ENCODE assay signal across 21 mouse cellular contexts in the genomic region with DNA sequence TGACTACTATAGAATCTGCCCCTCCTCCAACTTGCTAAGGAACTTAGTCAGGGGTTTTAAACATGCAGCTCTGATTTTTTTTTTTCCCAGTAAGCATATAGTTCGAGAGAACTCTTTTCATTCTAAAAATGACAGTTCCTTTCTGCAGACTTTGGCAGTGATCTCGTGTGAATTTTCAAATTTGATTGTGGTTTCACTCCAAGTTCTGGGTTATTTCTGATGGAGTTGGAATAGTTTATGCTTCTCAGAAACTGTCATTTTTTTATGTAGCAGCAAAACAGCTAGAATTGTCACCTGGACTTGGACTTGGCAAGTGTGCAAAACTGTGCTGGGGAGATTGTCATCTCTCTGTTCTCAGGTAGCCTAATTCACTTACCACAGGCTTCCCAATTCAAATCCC. TPM values are rescaled to one million over a fixed set of nuclear protein-coding genes. Genes with fewer than 3 reads are reported as not detected.
DNase-seq lines count a peak whose midpoint lies in the region; ATAC-seq lines count a peak whose summit lies in the region.
"Had no signal": no experiment of that assay in that cellular context is flagged by ENCODE, and none has a peak within 500 bp of the region (broad histone marks: within the 10 kb centered on the region; RNA-seq: fewer than 3 reads in every experiment).

No protein-coding gene starts in this region.

- no peak for DNase-seq in frontal cortex, postnatal 25 days (ENCODE audit: low spot score in 2 of 2)
- peak; percentile 29 for DNase-seq in layer of hippocampus, adult 9-11 months
- no peak for DNase-seq in layer of hippocampus, adult 8-10 months (ENCODE audit: low spot score in 2 of 2)
- peak; percentile 35 for DNase-seq in right cerebral cortex, adult 18-20 months
- no peak for DNase-seq in right cerebral cortex, postnatal 14 days
- peak; percentile 59 for DNase-seq in telencephalon, adult 2 months (ENCODE audit: low read depth, low spot score)
- DNase-seq: adrenal gland, adult 2 months; adrenal gland, postnatal 14 days; B cell, adult 2 months; cerebellum, adult 11-12 months; cerebellum, adult 8-10 months; cerebellum, postnatal 10 days; cerebellum, postnatal 36 days; embryo, embryonic 11 days; gastrocnemius, postnatal 10 days; gastrocnemius, postnatal 36 days; heart, adult 2 months had no signal

- peak; percentile 72 for ATAC-seq in frontal cortex, adult (ENCODE audit: low TSS enrichment)
- ATAC-seq: forebrain, embryonic 13.5 days; forebrain, embryonic 16.5 days; Patski had no signal

RNA-seq across cellular contexts. Expression of a gene that starts 53.3 kb away (rescaled TPM):
- total RNA-seq in layer of hippocampus, adult 8-10 months (2022), result 10 to 100 TPM; 59.4 to 67.3 (median 60.2) TPM

Comparison
In these comparisons a context has a peak if more than half of its experiments do, and no peak if none do; other contexts are left out.
1. DNase-seq: peak in layer of hippocampus, adult 9-11 months (single experiment), right cerebral cortex, adult 18-20 months (single experiment) and telencephalon, adult 2 months (single experiment); none in frontal cortex, postnatal 25 days (0 of 2), layer of hippocampus, adult 8-10 months (0 of 2) and right cerebral cortex, postnatal 14 days (single experiment).